Mouse (Mus musculus): ENCODE results near the gene Mrpl33. TPM values are rescaled to one million over a fixed set of nuclear protein-coding genes. Genes with fewer than 3 reads are reported as not detected.

The Mrpl33 gene
- 182 and 214 TPM in 2 replicates for polyA plus RNA-seq (2014; fragmentation: Nextera tagmentation; extraction: Ambion mirVana)

DNA sequence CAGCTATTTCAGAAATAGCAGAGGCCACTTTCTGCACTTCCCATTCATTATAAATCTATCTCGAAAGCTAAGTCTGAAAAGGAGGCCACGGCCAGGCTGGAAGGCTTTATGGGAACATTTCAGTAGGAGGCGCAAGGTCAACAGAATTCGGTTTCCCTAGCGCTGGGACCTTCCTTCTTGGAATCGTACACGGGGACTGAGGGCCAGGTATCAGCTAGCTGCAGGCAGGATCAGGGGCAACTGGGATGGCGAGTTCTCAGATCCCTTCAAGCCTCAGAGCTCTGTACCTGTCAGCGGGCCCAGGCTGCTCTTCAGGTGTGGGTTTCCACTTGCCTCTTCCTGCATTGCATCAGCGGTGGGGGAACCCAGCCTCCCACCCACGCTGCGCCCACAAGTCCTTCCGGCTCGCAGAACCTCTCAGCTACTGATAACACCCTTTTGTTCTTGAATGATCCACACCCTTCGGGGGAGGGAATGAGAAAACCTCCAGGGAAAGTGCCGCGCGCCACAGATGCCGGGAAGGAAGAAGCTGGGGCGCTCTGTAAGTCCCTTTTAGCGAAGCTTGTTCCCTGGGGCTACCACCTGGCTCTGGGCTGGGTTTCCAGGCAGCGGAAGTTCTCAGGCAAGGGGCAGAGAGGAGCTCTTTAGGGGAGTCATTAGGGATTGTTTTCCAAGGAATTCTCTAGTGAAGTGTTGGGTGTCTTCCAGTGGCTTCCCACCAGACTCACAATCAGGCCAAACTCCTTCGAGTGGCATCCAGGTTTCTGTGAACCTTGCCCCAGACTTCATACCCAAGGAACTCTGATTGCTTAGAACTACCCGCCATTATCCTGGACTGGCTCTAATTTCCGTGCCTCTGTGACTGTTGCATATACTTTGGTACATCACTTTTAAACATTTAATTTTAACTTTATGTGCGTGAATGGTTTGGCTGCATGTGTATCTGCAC, at the start of gene Mrpl33:
Mrpl33 (plus strand) TSS at position 455 of the 949 bp plus-strand sequence.
- Histone ChIP-seq H3K9ac (peak within 1 kb of the TSS; percentile 52), H3K9me3 (ENCODE audit: control insufficient read depth, low read length) (no peaks in the 10 kb centered on the region), H3K4me3 (replicated peaks; ENCODE audit: low read length) (peak within 1 kb of the TSS; percentile 29), H3K36me3 (replicated peaks; ENCODE audit: control insufficient read depth, insufficient read depth) (no peaks in the 10 kb centered on the region), H3K27me3 (ENCODE audit: control insufficient read depth, insufficient read depth, low read length) (0 out of 2 replicates have a peak, but pooled peaks cover 4% of the 10 kb centered on the region), H3K27ac (no peak within 1 kb of the TSS), H3K4me2 (replicated peaks) (peak within 1 kb of the TSS; percentile 63), H3K4me1 (replicated peaks; ENCODE audit: control insufficient read depth, insufficient read depth, low read length) (peaks cover 6% of the 10 kb centered on the region; the same call in 1 of the 2 replicates)
- no peak for ATAC-seq (ENCODE audit: low FRiP score)
- WGBS: 10% methylated on average over 26 of the region's 26 CpGs
- DNase-seq (ENCODE audit: low spot score): peak; percentile 45

DNA sequence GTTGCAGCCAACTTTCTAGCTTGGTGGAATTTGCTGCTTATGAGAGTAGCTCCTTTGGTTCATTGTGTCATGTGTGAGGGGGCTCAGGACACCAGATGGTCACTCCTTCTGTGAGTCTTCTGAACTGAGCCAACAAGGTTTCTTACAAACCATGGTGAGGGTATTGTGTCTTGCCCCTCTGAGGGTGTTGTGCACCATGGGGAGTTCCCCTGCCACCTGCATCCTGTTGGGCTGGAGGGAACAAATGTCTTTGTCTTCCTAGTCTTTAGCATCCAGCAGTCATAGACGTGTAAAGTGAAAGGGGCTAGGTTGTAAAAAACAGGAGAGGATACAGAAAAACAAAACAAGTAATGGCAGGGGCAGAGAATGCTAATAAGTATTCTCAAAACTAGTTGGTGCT, 37.3 kb upstream of the Mrpl33 start:
- H3K9ac ChIP-seq: no peak overlapping the region
- no peaks in the 10 kb centered on the region for H3K27me3 ChIP-seq (ENCODE audit: control insufficient read depth, insufficient read depth, low read length)
- no peak for DNase-seq (ENCODE audit: low spot score)
- no peaks in the 10 kb centered on the region for H3K4me1 ChIP-seq (replicated peaks; ENCODE audit: control insufficient read depth, insufficient read depth, low read length)
- H3K36me3 ChIP-seq (replicated peaks; ENCODE audit: control insufficient read depth, insufficient read depth): peaks cover 53% of the 10 kb centered on the region
- H3K4me2 ChIP-seq (replicated peaks): no peak overlapping the region
- no peak overlapping the region for H3K27ac ChIP-seq
- WGBS: 29% methylated on average over 1 of the region's 1 CpGs
- no peak overlapping the region for H3K4me3 ChIP-seq (replicated peaks; ENCODE audit: low read length)
- no peak for ATAC-seq (ENCODE audit: low FRiP score)
- H3K9me3 ChIP-seq (ENCODE audit: control insufficient read depth, low read length): no peaks in the 10 kb centered on the region

DNA sequence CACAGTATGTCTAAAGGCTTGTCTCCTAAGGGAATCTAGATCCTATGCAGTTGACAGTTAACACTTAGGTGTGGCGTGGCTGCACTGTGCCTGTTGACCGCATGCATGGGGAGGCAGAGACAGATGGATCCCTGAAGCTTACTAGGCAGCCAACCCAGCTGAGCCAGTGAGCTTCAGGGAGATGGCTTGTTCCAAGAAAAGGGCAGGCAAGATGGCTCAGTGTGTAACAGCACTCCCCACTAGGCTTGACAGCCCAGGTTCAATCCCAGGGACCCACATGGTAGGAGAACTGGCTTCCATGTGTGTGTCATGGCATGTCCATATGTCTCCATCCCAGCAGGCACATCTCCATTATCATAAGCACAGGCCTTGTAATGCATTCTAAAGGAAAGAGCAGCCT, 36.4 kb upstream of the Mrpl33 start:
- peaks cover 45% of the 10 kb centered on the region for H3K36me3 ChIP-seq (replicated peaks; ENCODE audit: control insufficient read depth, insufficient read depth)
- 94% methylated on average over 2 of the region's 2 CpGs for WGBS
- no peaks in the 10 kb centered on the region for H3K27me3 ChIP-seq (ENCODE audit: control insufficient read depth, insufficient read depth, low read length)
- no peak overlapping the region for H3K4me2 ChIP-seq (replicated peaks)
- ATAC-seq (ENCODE audit: low FRiP score) (no peak), DNase-seq (ENCODE audit: low spot score) (no peak)
- no peak overlapping the region for H3K9ac ChIP-seq
- H3K9me3 ChIP-seq (ENCODE audit: control insufficient read depth, low read length): no peaks in the 10 kb centered on the region
- H3K27ac ChIP-seq: no peak overlapping the region
- no peak overlapping the region for H3K4me3 ChIP-seq (replicated peaks; ENCODE audit: low read length)
- H3K4me1 ChIP-seq (replicated peaks; ENCODE audit: control insufficient read depth, insufficient read depth, low read length): no peaks in the 10 kb centered on the region

DNA sequence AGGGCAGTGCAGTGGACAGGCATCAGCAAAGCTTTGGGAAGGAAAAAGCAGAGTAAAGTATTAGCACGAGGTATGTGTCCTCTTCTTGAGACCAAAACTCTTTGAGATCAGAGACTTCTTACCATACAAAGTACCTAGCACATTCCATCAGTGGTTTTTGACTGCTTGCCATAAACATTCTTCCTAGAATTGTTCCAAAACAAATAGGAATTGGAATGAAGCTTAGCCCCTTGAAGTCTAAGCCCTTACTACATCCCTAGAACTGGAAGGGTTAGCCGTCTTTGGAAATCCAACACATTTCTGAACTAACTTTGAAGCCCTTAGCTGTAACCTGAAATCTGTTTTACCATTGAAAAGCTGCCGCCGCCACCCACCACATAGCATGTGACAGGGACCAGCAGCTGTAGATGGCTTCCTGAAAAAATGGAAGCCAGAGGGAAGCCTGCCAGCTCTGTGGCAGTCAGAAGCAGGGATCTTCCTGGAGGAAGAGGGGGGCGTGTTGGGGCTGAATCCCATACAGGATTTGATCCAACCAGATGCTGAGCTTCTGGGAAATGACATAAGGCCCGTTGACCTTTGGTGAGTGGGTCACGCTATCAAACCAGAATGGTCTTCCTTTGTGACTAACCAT, 34.6 kb upstream of the Mrpl33 start:
- ATAC-seq (ENCODE audit: low FRiP score) (no peak), DNase-seq (ENCODE audit: low spot score) (no peak)
- Histone ChIP-seq H3K27ac (no peak overlapping the region), H3K9me3 (ENCODE audit: control insufficient read depth, low read length) (no peaks in the 10 kb centered on the region), H3K36me3 (replicated peaks; ENCODE audit: control insufficient read depth, insufficient read depth) (peaks cover 31% of the 10 kb centered on the region), H3K4me1 (replicated peaks; ENCODE audit: control insufficient read depth, insufficient read depth, low read length) (no peaks in the 10 kb centered on the region), H3K4me3 (replicated peaks; ENCODE audit: low read length) (no peak overlapping the region), H3K4me2 (replicated peaks) (no peak overlapping the region), H3K9ac (no peak overlapping the region), H3K27me3 (ENCODE audit: control insufficient read depth, insufficient read depth, low read length) (no peaks in the 10 kb centered on the region)
- WGBS: 91% methylated on average over 7 of the region's 7 CpGs

DNA sequence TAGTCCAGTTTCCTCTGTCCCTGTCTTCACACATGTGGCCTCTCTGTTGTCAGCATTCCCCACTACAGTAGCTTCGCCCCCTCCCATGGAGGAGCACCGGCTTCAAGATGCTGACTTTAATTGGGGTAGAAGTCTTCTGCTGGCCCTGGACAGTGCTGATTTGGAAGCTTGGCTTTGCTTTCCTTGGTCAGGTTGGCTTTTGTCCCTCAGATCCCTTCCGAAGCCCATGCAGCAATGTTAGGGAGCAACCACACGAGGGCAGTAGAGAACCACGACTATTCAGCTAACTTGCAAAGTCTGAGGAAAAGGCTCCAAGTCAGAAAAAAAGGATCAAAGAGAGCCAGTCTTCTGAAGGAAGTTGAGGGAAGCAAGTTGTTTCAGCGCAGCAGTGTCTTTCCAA, 33.2 kb upstream of the Mrpl33 start:
- 13% methylated on average over 6 of the region's 6 CpGs for whole genome bisulfite sequencing
- peak; percentile 93 for DNase-seq (ENCODE audit: low spot score)
- no peak overlapping the region for H3K27ac ChIP-seq
- H3K36me3 ChIP-seq (replicated peaks; ENCODE audit: control insufficient read depth, insufficient read depth): peaks cover 20% of the 10 kb centered on the region; the same call in 1 of the 2 replicates
- no peaks in the 10 kb centered on the region for H3K9me3 ChIP-seq (ENCODE audit: control insufficient read depth, low read length)
- ATAC-seq (ENCODE audit: low FRiP score): peak; percentile 11; the same call in 1 of the 2 replicates
- H3K4me1 ChIP-seq (replicated peaks; ENCODE audit: control insufficient read depth, insufficient read depth, low read length): no peaks in the 10 kb centered on the region
- no peak overlapping the region for H3K4me2 ChIP-seq (replicated peaks)
- no peak overlapping the region for H3K4me3 ChIP-seq (replicated peaks; ENCODE audit: low read length)
- H3K27me3 ChIP-seq (ENCODE audit: control insufficient read depth, insufficient read depth, low read length): no peaks in the 10 kb centered on the region
- H3K9ac ChIP-seq: no peak overlapping the region

DNA sequence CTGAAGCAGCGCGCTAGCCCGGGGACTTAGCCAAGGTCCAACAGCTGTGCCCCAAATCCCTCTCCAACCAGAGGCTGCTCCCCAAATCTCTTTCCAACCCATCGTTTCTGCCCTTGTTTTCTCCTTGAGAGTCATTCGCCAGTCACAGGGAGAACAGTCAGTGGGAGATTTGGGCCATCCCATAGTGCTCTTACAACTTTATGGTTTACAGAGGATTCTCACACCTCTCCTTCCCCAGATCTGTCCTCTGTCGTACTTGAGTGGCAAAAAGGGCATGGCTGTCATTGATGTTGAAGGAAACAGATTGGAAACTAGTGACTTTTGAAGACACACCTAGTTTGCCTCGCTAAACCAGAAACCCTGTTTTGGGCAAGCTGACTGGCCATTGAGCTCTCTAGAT, 32.8 kb upstream of the Mrpl33 start:
- no peak overlapping the region for H3K9ac ChIP-seq
- ATAC-seq (ENCODE audit: low FRiP score): no peak
- H3K36me3 ChIP-seq (replicated peaks; ENCODE audit: control insufficient read depth, insufficient read depth): peaks cover 17% of the 10 kb centered on the region; the same call in 1 of the 2 replicates
- 48% methylated on average over 7 of the region's 7 CpGs for WGBS
- no peak for DNase-seq (ENCODE audit: low spot score)
- H3K4me2 ChIP-seq (replicated peaks): no peak overlapping the region
- H3K27ac ChIP-seq: no peak overlapping the region
- no peaks in the 10 kb centered on the region for H3K9me3 ChIP-seq (ENCODE audit: control insufficient read depth, low read length)
- no peaks in the 10 kb centered on the region for H3K27me3 ChIP-seq (ENCODE audit: control insufficient read depth, insufficient read depth, low read length)
- H3K4me3 ChIP-seq (replicated peaks; ENCODE audit: low read length): no peak overlapping the region
- no peaks in the 10 kb centered on the region for H3K4me1 ChIP-seq (replicated peaks; ENCODE audit: control insufficient read depth, insufficient read depth, low read length)

DNA sequence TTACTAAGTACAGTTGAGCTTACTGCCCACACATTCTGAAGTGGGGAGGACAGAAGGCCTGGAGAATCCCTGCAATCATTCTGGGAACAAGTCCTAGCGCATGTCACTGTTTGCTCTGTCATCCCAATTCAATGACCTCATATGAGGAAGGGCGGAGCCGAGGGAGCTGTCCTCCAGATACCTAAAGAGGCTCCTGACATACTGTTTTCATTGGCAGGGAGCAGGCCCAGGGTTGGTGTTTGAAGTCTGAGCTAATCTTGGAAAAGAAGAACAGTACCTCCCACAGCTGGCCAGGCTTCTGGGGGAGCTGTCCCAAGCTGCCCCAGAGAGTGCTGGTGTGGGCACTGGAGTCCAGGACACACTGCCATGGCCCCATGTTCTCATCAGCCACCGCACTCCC, 31.8 kb upstream of the Mrpl33 start:
- Histone ChIP-seq H3K4me1 (replicated peaks; ENCODE audit: control insufficient read depth, insufficient read depth, low read length) (no peaks in the 10 kb centered on the region), H3K36me3 (replicated peaks; ENCODE audit: control insufficient read depth, insufficient read depth) (0 out of 2 replicates have a peak, but pooled peaks cover 13% of the 10 kb centered on the region), H3K27me3 (ENCODE audit: control insufficient read depth, insufficient read depth, low read length) (no peaks in the 10 kb centered on the region), H3K27ac (no peak overlapping the region), H3K4me3 (replicated peaks; ENCODE audit: low read length) (no peak overlapping the region), H3K4me2 (replicated peaks) (no peak overlapping the region), H3K9me3 (ENCODE audit: control insufficient read depth, low read length) (no peaks in the 10 kb centered on the region), H3K9ac (no peak overlapping the region)
- DNase-seq (ENCODE audit: low spot score) (no peak), ATAC-seq (ENCODE audit: low FRiP score) (no peak)
- 87% methylated on average over 4 of the region's 4 CpGs for WGBS

DNA sequence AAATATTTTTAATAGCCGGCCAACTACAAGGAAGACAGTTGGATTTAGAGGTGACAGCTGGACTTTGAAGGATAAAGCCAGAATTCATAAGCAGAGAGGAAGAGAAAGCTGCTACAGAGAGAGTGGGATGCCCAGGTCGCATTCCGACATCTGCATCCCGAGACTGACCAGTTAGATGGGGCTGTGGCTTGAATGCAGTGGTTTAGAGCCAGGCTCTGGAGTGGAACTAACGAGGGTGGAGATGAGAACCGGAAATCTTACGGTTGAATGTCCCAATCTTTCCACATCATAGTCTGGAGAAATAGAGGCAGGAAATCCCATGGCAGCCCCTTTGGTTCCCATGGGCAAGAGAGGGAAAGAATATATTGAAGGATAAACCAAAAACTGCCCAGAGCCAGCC, 30.7 kb upstream of the Mrpl33 start:
- no peak for ATAC-seq (ENCODE audit: low FRiP score)
- 0 out of 2 replicates have a peak, but pooled peaks cover 2% of the 10 kb centered on the region for H3K4me1 ChIP-seq (replicated peaks; ENCODE audit: control insufficient read depth, insufficient read depth, low read length)
- no peaks in the 10 kb centered on the region for H3K27me3 ChIP-seq (ENCODE audit: control insufficient read depth, insufficient read depth, low read length)
- H3K4me2 ChIP-seq (replicated peaks): no peak overlapping the region
- 0 out of 2 replicates have a peak, but pooled peaks cover 13% of the 10 kb centered on the region for H3K36me3 ChIP-seq (replicated peaks; ENCODE audit: control insufficient read depth, insufficient read depth)
- no peak overlapping the region for H3K4me3 ChIP-seq (replicated peaks; ENCODE audit: low read length)
- H3K9me3 ChIP-seq (ENCODE audit: control insufficient read depth, low read length): no peaks in the 10 kb centered on the region
- H3K27ac ChIP-seq: no peak overlapping the region
- no peak overlapping the region for H3K9ac ChIP-seq
- 81% methylated on average over 7 of the region's 7 CpGs for WGBS
- no peak for DNase-seq (ENCODE audit: low spot score)

DNA sequence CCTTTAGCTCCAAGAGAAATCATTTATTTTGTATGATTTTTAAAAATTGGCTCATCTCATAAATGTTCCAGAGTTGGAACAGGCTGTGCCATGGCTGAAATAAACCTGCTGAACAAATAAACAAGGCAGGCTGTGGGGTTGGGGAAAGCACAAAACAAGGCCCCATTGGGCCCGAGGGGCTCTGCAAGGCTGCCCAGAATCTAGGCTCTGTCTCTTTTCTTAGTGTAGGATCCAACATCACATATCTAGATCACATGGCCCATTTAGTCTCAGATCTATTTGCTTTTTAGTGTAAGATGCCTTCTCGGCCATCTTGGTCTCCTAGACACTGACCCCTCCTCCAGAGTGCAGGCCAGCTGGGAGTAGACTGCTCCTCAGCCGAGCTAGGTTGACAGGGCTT, 30.3 kb upstream of the Mrpl33 start:
- H3K9me3 ChIP-seq (ENCODE audit: control insufficient read depth, low read length): no peaks in the 10 kb centered on the region
- ATAC-seq (ENCODE audit: low FRiP score) (no peak), DNase-seq (ENCODE audit: low spot score) (no peak)
- no peaks in the 10 kb centered on the region for H3K27me3 ChIP-seq (ENCODE audit: control insufficient read depth, insufficient read depth, low read length)
- H3K4me3 ChIP-seq (replicated peaks; ENCODE audit: low read length): no peak overlapping the region
- no peak overlapping the region for H3K4me2 ChIP-seq (replicated peaks)
- H3K4me1 ChIP-seq (replicated peaks; ENCODE audit: control insufficient read depth, insufficient read depth, low read length): 0 out of 2 replicates have a peak, but pooled peaks cover 5% of the 10 kb centered on the region
- 42% methylated on average over 3 of the region's 3 CpGs for WGBS
- 0 out of 2 replicates have a peak, but pooled peaks cover 12% of the 10 kb centered on the region for H3K36me3 ChIP-seq (replicated peaks; ENCODE audit: control insufficient read depth, insufficient read depth)
- H3K9ac ChIP-seq: no peak overlapping the region
- no peak overlapping the region for H3K27ac ChIP-seq
